Mouse (Mus musculus): Measurements from ENCODE around the gene Masp1. TPM values are rescaled to one million over a fixed set of nuclear protein-coding genes. Genes with fewer than 3 reads are reported as not detected.
A peak's percentile ranks its signal among the peaks of the same experiment; 100 is the strongest.

Masp1 gene
- total and polyA plus RNA-seq, 2 experiments from 2014 or later = 21.4 to 29.7 TPM

GRCm38 (mm10) chr16:23511166-23511935, 9.3 kb downstream of the Masp1 start:
- no peaks in the 10 kb centered on the region for H3K27me3 ChIP-seq (ENCODE audit: insufficient read depth, low read length)
- H3K9me3 ChIP-seq (ENCODE audit: low read length) = no peaks in the 10 kb centered on the region
- ATAC-seq (ENCODE audit: low FRiP score) (no peak), DNase-seq (ENCODE audit: low spot score) (no peak)
- no peak overlapping the region for H3K9ac ChIP-seq (replicated peaks; ENCODE audit: low read length, poor library complexity, severe bottlenecking)
- no peak overlapping the region for H3K4me3 ChIP-seq (ENCODE audit: low read depth, low read length)
- H3K36me3 ChIP-seq (ENCODE audit: insufficient read depth, low read length) = peaks cover 4% of the 10 kb centered on the region; the same call in 1 of the 2 replicates
- no peak overlapping the region for H3K27ac ChIP-seq (ENCODE audit: low read depth, low read length)
- whole genome bisulfite sequencing = 74% methylated on average over 4 of the region's 4 CpGs
- no peak overlapping the region for H3K4me2 ChIP-seq (ENCODE audit: low read depth, low read length, poor library complexity, severe bottlenecking)
- no peaks in the 10 kb centered on the region for H3K4me1 ChIP-seq (ENCODE audit: insufficient read depth, low read length)
- TF ChIP-seq CTCF (IDR thresholded peaks at IDR 0.05) = no peak

GRCm38 (mm10) chr16:23505904-23506687, 14.5 kb downstream of the Masp1 start:
- Histone ChIP-seq H3K4me3 (ENCODE audit: low read depth, low read length) (no peak overlapping the region), H3K4me2 (ENCODE audit: low read depth, low read length, poor library complexity, severe bottlenecking) (no peak overlapping the region), H3K9me3 (ENCODE audit: low read length) (no peaks in the 10 kb centered on the region), H3K36me3 (ENCODE audit: insufficient read depth, low read length) (peaks cover 4% of the 10 kb centered on the region; the same call in 1 of the 2 replicates), H3K9ac (replicated peaks; ENCODE audit: low read length, poor library complexity, severe bottlenecking) (no peak overlapping the region), H3K27me3 (ENCODE audit: insufficient read depth, low read length) (no peaks in the 10 kb centered on the region), H3K4me1 (ENCODE audit: insufficient read depth, low read length) (peaks cover 8% of the 10 kb centered on the region), H3K27ac (ENCODE audit: low read depth, low read length) (no peak overlapping the region)
- 62% methylated on average over 11 of the region's 11 CpGs for WGBS
- no peak for TF ChIP-seq CTCF (IDR thresholded peaks at IDR 0.05)
- DNase-seq (ENCODE audit: low spot score) = no peak
- ATAC-seq (ENCODE audit: low FRiP score) = no peak

GRCm38 (mm10) chr16:23504320-23504744, 16.3 kb downstream of the Masp1 start:
- 28% methylated on average over 3 of the region's 3 CpGs for WGBS
- Histone ChIP-seq H3K4me3 (ENCODE audit: low read depth, low read length) (no peak overlapping the region), H3K27me3 (ENCODE audit: insufficient read depth, low read length) (no peaks in the 10 kb centered on the region), H3K4me2 (ENCODE audit: low read depth, low read length, poor library complexity, severe bottlenecking) (no peak overlapping the region), H3K36me3 (ENCODE audit: insufficient read depth, low read length) (peaks cover 4% of the 10 kb centered on the region; the same call in 1 of the 2 replicates), H3K27ac (ENCODE audit: low read depth, low read length) (peak overlapping the region; percentile 51; the same call in 1 of the 2 replicates), H3K4me1 (ENCODE audit: insufficient read depth, low read length) (peaks cover 8% of the 10 kb centered on the region), H3K9me3 (ENCODE audit: low read length) (no peaks in the 10 kb centered on the region), H3K9ac (replicated peaks; ENCODE audit: low read length, poor library complexity, severe bottlenecking) (no peak overlapping the region)
- TF ChIP-seq CTCF (IDR thresholded peaks at IDR 0.05) = no peak
- peak; percentile 19 for DNase-seq (ENCODE audit: low spot score)
- ATAC-seq (ENCODE audit: low FRiP score) = peak; percentile 76; the same call in 1 of the 2 replicates

GRCm38 (mm10) chr16:23503351-23503750, 17.3 kb downstream of the Masp1 start:
- 53% methylated on average over 4 of the region's 4 CpGs for WGBS
- no peak for TF ChIP-seq CTCF (IDR thresholded peaks at IDR 0.05)

GRCm38 (mm10) chr16:23502478-23502877, 18.1 kb downstream of the Masp1 start:
- Histone ChIP-seq H3K4me3 (ENCODE audit: low read depth, low read length) (no peak overlapping the region), H3K27me3 (ENCODE audit: insufficient read depth, low read length) (no peaks in the 10 kb centered on the region), H3K27ac (ENCODE audit: low read depth, low read length) (no peak overlapping the region), H3K36me3 (ENCODE audit: insufficient read depth, low read length) (no peaks in the 10 kb centered on the region), H3K4me1 (ENCODE audit: insufficient read depth, low read length) (peaks cover 12% of the 10 kb centered on the region), H3K9me3 (ENCODE audit: low read length) (no peaks in the 10 kb centered on the region), H3K9ac (replicated peaks; ENCODE audit: low read length, poor library complexity, severe bottlenecking) (no peak overlapping the region), H3K4me2 (ENCODE audit: low read depth, low read length, poor library complexity, severe bottlenecking) (no peak overlapping the region)
- TF ChIP-seq CTCF (IDR thresholded peaks at IDR 0.05) = no peak
- ATAC-seq (ENCODE audit: low FRiP score) = no peak
- no peak for DNase-seq (ENCODE audit: low spot score)
- WGBS = 86% methylated on average over 3 of the region's 3 CpGs

More at GRCm38 (mm10) chr16:23503351-23503750, 17.3 kb downstream of the Masp1 start:
- Histone ChIP-seq H3K9ac (replicated peaks; ENCODE audit: low read length, poor library complexity, severe bottlenecking) (no peak overlapping the region), H3K9me3 (ENCODE audit: low read length) (no peaks in the 10 kb centered on the region), H3K36me3 (ENCODE audit: insufficient read depth, low read length) (no peaks in the 10 kb centered on the region), H3K27me3 (ENCODE audit: insufficient read depth, low read length) (no peaks in the 10 kb centered on the region), H3K4me2 (ENCODE audit: low read depth, low read length, poor library complexity, severe bottlenecking) (no peak overlapping the region), H3K4me1 (ENCODE audit: insufficient read depth, low read length) (peaks cover 9% of the 10 kb centered on the region), H3K4me3 (ENCODE audit: low read depth, low read length) (no peak overlapping the region), H3K27ac (ENCODE audit: low read depth, low read length) (no peak overlapping the region)
- ATAC-seq (ENCODE audit: low FRiP score) (no peak), DNase-seq (ENCODE audit: low spot score) (no peak)

GRCm38 (mm10) chr16:23501288-23501687, 19.3 kb downstream of the Masp1 start:
- H3K4me1 ChIP-seq (ENCODE audit: insufficient read depth, low read length) = peaks cover 12% of the 10 kb centered on the region
- no peak overlapping the region for H3K4me2 ChIP-seq (ENCODE audit: low read depth, low read length, poor library complexity, severe bottlenecking)
- WGBS = 94% methylated on average over 2 of the region's 2 CpGs
- no peak overlapping the region for H3K9ac ChIP-seq (replicated peaks; ENCODE audit: low read length, poor library complexity, severe bottlenecking)
- H3K27ac ChIP-seq (ENCODE audit: low read depth, low read length) = no peak overlapping the region
- no peaks in the 10 kb centered on the region for H3K27me3 ChIP-seq (ENCODE audit: insufficient read depth, low read length)
- no peak overlapping the region for H3K4me3 ChIP-seq (ENCODE audit: low read depth, low read length)
- no peak for ATAC-seq (ENCODE audit: low FRiP score)
- H3K9me3 ChIP-seq (ENCODE audit: low read length) = no peaks in the 10 kb centered on the region
- H3K36me3 ChIP-seq (ENCODE audit: insufficient read depth, low read length) = no peaks in the 10 kb centered on the region
- DNase-seq (ENCODE audit: low spot score) = no peak
- no peak for TF ChIP-seq CTCF (IDR thresholded peaks at IDR 0.05)

All from midbrain, postnatal 0 days (tissue).